Mouse (Mus musculus): Measurements from ENCODE around the gene Mmp21.

The Mmp21 gene

DNA sequence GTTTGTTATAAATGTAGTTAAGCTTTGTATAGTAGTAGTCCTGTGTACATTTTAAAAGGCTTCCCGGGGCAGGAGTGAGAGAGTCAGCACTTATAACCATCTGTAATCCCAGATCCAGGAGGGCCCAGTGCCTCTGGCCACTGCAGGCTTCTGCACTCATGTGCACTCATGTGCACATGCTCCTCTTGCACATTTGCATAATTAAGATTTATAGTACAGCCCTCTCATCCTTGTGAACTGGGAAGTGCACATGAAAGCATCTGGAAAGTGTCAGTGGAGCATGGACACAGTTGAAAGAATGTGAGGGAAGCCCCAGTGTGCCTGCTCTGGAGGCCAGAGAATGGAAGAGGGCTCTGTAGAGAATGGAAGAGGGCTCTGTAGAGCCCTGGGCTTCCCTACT, 17.4 kb downstream of the Mmp21 start:
- no peak for DNase-seq (ENCODE audit: low spot score)

DNA sequence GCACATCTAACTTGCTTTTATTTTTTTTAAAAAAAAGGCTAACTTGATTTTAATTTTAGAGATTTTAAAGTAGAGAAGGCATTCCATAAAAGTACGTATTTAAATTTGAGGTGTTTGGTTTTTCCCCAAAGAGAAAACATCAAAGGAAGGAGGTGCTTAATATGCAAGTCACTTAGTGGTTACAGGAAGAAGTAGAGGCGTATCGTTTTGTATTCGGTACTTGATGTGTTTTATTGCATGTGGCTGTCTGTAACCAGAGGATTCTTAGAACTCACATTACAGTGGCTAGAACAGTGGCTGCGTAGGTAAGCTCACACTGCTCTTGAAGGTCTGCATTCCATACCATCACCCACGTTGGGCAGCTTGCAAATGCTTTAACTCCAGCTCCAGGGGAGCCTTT, 34.1 kb downstream of the Mmp21 start:
- DNase-seq (ENCODE audit: low spot score): no peak

DNA sequence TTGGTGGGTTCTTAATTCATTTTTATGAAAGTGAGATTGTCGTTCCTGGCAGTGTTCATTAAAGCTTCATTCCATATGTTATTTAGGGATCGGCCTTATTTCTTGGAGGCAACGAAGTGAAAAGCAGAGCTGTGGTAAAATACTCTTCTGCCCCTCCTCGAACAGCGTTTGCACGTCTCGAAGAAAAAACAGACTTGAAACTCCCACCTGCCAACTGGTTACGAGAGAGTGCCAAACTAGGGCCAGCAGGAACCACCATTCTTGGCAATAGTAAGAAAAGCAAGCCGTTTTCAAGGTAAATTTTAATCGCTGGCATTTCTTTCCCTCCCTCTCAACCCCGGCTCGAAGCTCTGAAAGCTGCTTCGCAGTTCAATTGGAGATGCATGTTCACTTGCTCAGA, 41.0 kb downstream of the Mmp21 start:
- peak; percentile 15 for DNase-seq (ENCODE audit: low spot score)

DNA sequence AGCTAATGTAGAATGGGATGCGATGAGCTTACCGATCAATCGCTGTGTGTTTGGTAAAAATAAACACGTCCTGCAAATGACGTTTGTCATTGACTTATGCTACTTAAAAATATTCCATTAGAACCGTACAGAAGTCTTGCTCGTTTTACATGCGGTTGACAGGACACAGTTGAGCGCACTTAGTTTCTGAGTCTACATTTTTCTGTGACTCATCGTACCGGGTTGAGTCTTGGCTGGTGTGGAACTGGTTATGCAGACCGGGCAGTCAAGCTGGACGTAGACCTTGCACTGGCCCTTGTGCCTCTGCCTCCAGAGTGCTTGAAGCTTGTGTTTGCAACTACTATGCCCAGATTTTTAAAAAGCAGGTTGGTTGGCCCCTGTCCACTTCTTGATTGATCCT, 41.6 kb downstream of the Mmp21 start:
- peak; percentile 4 for DNase-seq (ENCODE audit: low spot score)

DNA sequence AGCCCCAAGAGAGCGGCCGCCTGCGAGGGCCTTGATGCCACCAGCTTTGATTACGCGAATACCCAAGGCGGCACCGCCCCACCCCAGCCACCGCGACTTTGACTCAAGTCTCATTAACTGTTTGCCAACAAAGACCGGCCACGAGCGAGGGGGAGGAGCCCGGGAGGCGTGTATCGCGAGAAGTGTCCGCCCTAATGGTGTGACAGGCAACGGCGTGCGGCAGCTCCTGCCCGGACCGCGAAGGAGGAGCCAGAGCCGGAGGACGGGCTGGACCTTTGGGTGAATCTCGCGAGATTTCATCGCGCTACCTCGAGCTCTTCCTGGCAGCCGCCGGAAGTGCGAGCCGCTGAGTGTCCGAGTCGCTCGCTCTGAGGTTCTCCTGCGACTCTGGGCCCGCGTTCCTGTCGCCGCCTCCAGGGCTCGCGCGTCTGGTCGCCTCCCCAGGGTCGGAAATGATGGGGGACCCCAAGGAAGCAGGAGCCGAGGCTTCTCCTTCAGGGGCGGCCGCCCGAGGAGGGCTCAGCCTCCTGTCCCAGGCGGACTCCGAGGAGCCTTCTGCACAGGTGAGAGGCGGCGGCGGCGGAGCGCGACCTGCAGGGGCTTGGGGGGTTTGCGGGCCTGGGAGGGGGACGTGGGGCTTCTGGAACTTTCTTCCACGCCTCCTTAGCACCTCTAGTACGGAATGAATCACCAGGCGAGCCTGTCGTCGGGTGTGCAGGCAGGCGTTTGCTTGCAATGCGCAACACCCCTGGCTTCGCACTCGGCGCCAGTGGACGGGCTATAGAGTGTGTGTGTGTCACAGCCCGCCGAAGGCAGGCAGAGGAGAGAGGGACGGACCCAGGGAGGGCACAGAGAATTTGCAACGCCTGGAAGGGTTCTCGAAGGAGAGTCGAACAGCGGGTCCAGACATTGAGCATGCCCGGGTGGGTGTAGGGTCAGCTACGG, 42.2 kb downstream of the Mmp21 start, which contains the start of gene Edrf1:
Gene Edrf1, plus strand, starts transcription at position 183 of the 945 bp plus-strand sequence.
- DNase-seq (ENCODE audit: low spot score): peak; percentile 91

DNA sequence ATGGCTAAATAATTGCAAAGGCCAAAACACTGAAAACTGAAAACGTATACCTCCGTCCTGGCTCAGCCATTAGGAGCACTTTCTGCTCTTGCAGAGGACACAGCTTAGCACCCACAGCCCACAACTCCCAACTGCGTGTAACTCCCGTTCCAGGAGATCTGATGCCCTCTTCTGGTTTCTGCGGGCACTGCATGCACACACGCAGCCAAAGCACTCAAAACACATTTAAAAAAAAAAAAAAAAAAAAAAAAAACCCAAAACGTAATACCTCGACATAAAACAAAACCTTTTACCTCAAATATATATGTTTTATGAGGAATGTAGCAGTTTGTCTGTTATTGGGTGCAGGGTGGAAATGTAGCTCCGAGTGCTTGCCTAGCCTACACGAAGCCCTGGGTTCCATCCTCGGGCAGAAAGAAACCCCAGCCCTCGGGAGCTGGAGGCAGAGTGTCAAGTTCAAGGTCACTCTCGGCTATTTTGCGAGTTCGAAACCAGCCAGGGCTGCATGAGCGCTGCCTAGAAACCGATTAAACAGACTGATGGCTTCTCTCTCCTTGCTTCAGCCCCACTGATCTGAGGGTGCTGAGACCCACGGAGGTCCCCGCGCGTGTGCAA, 43.0 kb downstream of the Mmp21 start:
- peak; percentile 85 for DNase-seq (ENCODE audit: low spot score)

DNA sequence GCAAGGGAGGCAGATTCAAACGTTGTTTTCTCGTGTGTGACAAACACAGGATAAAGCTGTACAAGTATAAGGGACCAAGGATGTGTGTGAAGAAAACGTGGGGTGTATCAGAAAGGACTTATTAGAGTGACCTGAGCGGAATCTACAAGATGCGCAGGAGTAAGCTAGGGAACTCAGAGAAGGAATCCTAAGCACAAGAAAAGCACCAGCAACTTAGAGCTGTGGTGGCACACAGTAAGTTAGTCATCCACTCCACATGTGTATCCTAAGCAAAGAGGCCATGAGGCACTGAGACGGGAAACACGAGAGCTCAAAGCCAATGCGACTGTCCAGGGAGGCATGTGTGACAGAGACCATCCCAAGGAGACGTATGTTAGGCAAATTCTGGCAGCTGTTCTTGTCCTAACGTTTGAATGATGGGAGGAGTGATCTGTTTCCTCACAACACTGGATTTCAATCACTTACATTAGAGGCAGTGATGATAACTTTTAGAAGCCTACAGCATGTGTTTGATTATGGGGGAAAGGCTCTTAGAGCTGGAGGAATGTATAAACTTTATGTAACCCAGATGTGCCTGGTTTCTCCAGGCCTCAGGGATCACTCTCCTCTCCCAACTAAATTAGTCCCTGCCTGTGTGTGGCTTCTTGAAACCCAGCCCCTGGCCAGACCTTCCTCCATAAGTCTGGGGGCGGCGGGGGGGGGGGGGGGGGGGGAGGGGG, 44.8 kb downstream of the Mmp21 start:
- no peak for DNase-seq (ENCODE audit: low spot score)

DNA sequence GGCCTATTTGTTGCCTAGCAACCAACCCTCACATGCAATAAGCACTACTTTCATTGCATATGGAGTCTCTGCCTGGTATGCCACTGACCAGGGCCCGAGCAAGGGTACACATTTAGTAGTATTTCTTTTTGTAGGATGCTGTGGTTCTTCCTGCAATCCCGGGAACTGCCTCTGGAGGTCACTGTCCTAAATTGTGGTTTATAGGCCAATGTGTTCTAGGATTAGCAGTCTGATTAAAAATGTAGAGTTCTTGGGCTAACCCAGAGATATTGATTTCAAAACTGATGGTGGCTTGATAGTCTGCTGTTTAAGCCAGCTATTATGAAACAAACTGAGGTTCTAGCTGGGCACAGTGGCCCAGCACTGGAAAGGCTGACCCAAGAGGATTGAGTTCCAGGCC, 47.4 kb downstream of the Mmp21 start:
- DNase-seq (ENCODE audit: low spot score): peak; percentile 58

DNA sequence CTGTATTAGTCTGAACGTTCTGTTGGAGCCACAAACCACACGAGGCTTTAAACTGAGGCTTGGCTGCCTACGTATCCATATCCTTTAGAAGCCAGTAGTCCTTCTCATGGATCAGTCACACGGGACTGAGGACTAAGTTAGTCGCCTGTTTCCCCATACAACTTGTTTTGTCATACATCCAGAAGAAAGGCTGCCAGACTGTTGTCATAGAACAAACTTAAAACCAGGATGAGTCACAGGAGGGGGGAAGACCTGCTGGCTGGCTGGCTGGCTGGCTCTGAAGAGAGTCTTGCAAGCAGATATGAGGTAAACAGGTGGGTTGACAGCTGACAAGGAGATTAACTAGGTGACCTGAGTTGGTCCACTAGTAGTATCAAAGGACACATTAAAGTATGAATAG, 49.0 kb downstream of the Mmp21 start:
- no peak for DNase-seq (ENCODE audit: low spot score)

DNA sequence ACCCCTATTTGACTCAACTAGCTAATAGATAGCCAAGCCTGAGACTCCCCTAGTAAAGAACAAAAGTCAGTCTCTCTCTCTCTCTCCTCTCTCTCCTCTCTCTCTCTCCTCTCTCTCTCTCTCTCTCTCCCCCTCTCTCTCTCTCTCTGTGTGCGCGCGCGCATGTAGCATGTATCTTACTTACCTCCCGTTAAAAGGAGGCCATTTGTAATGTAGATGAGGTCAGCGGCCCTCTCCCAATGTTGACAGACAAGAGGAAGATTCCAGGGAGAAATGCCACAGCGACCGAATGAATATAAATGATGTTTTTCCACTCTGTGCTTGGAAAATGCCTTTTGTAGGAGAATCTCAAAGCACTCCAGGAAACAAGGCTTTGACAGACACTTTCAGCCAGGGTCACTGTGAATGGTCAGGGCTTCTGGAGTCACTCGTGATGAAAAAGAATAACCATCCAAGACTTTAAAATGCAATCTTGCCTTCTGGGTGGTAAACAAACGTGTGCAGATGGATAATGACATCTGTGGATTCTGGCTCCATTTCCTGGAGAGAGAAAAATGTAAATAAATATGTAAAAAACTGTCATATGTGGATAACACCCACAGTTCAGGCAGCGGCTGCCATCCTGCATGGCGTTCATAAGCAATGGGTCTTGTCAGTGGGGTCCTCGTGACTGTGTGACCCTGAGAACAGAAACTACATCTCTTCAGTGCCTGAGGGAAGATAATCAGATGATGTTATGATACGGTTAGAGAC, 52.5 kb downstream of the Mmp21 start:
- no peak for DNase-seq (ENCODE audit: low spot score)

Measured in layer of hippocampus, adult 9-10 months (tissue).